Mouse (Mus musculus) NIH3T3 (cell line): ENCODE measurements around the gene Ndufa7.
"Not testable (repeated sequence)": the region's sequence is repeated elsewhere in the genome, so short reads cannot be mapped to it uniquely, and the experiment has no call there.

Source experiments
- DNase-seq: peaks from one replicate; pipeline ENCODE4 v3.0.0-alpha.2; 2012; ENCODE audit warnings: low read depth

Gene Ndufa7

GRCm38 (mm10) chr17:33875797-33876196 is 51.4 kb downstream of the Ndufa7 start:
- peak; percentile 49 for DNase-seq

GRCm38 (mm10) chr17:33884320-33884719 is 59.9 kb downstream of the Ndufa7 start:
- not testable (repeated sequence) for DNase-seq

- DNase-seq, result not testable (repeated sequence)
Measured at GRCm38 (mm10) chr17:33887802-33888201, 63.4 kb downstream of the Ndufa7 start.
